Mouse (Mus musculus) kidney, postnatal 0 days (tissue): ENCODE measurements around the gene Ric8b. TPM values are rescaled to one million over a fixed set of nuclear protein-coding genes. Genes with fewer than 3 reads are reported as not detected.

Source experiments
- ATAC-seq: fragments of 200-750 bp; cut with Nextera tagmentation; replicated peaks from 2 replicates; pipeline ENCODE4 v1.8.0; 2017; ENCODE audit warnings: low read depth, moderate number of reproducible peaks, moderate TSS enrichment, moderate library complexity; ENCODE audit not compliant: low FRiP score
- DNase-seq: peaks from one replicate; pipeline ENCODE4 v3.0.0-alpha.2; 2016; ENCODE audit warnings: low spot score
- H3K27ac ChIP-seq: fragments of 300-500 bp; sonication (generic); 2 replicates; pipeline ENCODE4 v1.5.1; 2014; ENCODE audit warnings: mild to moderate bottlenecking
- H3K27me3 ChIP-seq: fragments of 300-500 bp; sonication (generic); 2 replicates; pipeline ENCODE4 v1.6.1; 2014; ENCODE audit warnings: low read length, mixed read lengths; ENCODE audit not compliant: insufficient read depth
- H3K36me3 ChIP-seq: fragments of 300-500 bp; sonication (generic); 2 replicates; pipeline ENCODE4 v1.6.1; 2014; ENCODE audit warnings: low read length, mixed read lengths; ENCODE audit not compliant: insufficient read depth
- H3K4me1 ChIP-seq: fragments of 300-500 bp; sonication (generic); replicated peaks from 2 replicates; pipeline ENCODE4 v1.6.1; 2014; ENCODE audit warnings: antibody characterized with exemption, low read length, mixed read lengths; ENCODE audit not compliant: insufficient read depth
- H3K4me2 ChIP-seq: fragments of 300-500 bp; sonication (generic); 2 replicates; pipeline ENCODE4 v1.6.1; 2014; ENCODE audit warnings: mild to moderate bottlenecking, low read length, moderate library complexity, mixed read lengths
- H3K4me3 ChIP-seq: fragments of 300-500 bp; sonication (generic); replicated peaks from 2 replicates; pipeline ENCODE4 v1.5.1; 2014; ENCODE audit warnings: low read depth, low read length
- H3K9ac ChIP-seq: fragments of 300-500 bp; sonication (generic); 2 replicates; pipeline ENCODE4 v1.6.1; 2014; ENCODE audit warnings: low read depth, low read length
- H3K9me3 ChIP-seq: fragments of 300-500 bp; sonication (generic); replicated peaks from 2 replicates; pipeline ENCODE4 v1.6.1; 2016; ENCODE audit warnings: low read length, inconsistent platforms, mixed read lengths
- CTCF ChIP-seq: IDR thresholded peaks from 2 replicates; pipeline ENCODE4 v1.5.1; 2016; ENCODE audit warnings: antibody characterized with exemption, low read depth, mild to moderate bottlenecking, moderate library complexity
- WGBS: fragments of 180-500 bp; shearing (Covaris S2); extraction: QIAGEN DNeasy Blood & Tissue Kit; methylation state at CpG from one replicate; pipeline ENCODE4 v1.1.7; 2014; 5-methylcytosine and 5-hydroxymethylcytosine counted together
- polyA plus RNA-seq: library from polyadenylated mRNA; unstranded; fragments of >200 nt; fragmentation: Nextera tagmentation; extraction: Ambion mirVana; gene quantifications from 2 replicates; pipeline ENCODE4 v1.2.1, GENCODE M21; 2015

Gene Ric8b
- polyA plus RNA-seq, 1 experiment from 2014 or later: 16.3 TPM

GRCm38 (mm10) chr10:84963726-84964125 is 46.3 kb downstream of the Ric8b start:
- Histone ChIP-seq H3K36me3 (peaks cover 12% of the 10 kb centered on the region), H3K27ac (no peak overlapping the region), H3K4me1 (peaks cover 5% of the 10 kb centered on the region), H3K4me3 (no peak overlapping the region), H3K9me3 (no peaks in the 10 kb centered on the region), H3K4me2 (no peak overlapping the region), H3K27me3 (no peaks in the 10 kb centered on the region), H3K9ac (no peak overlapping the region)
- DNase-seq: no peak
- WGBS: 93% methylated on average over 3 of the region's 3 CpGs
- TF ChIP-seq CTCF: no peak
- ATAC-seq: no peak

DNA sequence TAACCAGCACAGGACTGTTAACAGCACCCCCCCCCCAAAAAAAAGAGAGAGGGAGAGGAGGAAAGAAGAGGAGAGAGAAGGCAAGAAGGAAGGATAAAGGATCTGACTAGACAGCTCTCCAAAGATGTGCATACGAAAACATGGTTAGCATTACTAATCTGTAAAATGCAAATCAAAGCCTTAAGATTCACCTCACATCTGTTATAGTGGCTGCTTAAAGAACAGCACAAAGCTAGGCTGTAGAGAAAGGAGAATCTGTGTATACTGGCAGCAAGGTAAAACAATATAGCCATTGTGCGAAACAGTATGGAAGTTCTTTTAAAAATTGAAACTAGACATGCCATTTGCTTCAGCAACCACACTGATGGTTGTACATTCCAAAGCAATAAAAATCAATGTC is 49.1 kb downstream of the Ric8b start:
- WGBS: 94% methylated on average over 2 of the region's 2 CpGs
- ATAC-seq (no peak), DNase-seq (no peak)
- Histone ChIP-seq H3K27me3 (no peaks in the 10 kb centered on the region), H3K9me3 (no peaks in the 10 kb centered on the region), H3K36me3 (peaks cover 11% of the 10 kb centered on the region), H3K4me2 (no peak overlapping the region), H3K4me1 (peaks cover 8% of the 10 kb centered on the region), H3K4me3 (no peak overlapping the region), H3K9ac (no peak overlapping the region), H3K27ac (no peak overlapping the region)
- no peak for TF ChIP-seq CTCF

DNA sequence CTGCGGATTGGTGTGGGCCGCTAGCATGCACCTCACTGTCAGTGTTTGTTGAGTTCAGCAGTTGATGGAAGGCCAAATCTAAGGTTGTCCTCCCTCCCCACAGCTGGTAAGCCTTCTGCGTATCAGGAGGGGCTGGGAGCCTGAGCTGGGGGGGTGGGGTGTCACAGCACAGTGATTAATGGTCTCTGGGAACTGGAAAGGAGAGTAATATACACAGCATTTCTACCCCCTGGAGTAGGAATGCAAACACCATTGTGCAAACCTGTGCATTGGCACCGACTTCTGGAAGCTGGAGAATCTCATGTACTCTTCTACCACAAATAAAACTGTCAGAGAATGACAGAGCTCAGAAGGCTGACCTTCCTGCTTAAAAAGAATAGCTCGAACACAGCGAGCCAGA is 50.2 kb downstream of the Ric8b start:
- Histone ChIP-seq H3K4me2 (no peak overlapping the region), H3K4me1 (peaks cover 8% of the 10 kb centered on the region), H3K9ac (no peak overlapping the region), H3K27ac (peak overlapping the region; percentile 47; the same call in 1 of the 2 replicates), H3K4me3 (no peak overlapping the region), H3K36me3 (0 out of 2 replicates have a peak, but pooled peaks cover 9% of the 10 kb centered on the region), H3K9me3 (no peaks in the 10 kb centered on the region), H3K27me3 (no peaks in the 10 kb centered on the region)
- ATAC-seq (peak; percentile 66), DNase-seq (peak; percentile 84)
- WGBS: 11% methylated on average over 6 of the region's 6 CpGs
- TF ChIP-seq CTCF: no peak

- no peak for ATAC-seq
- H3K36me3 ChIP-seq: 0 out of 2 replicates have a peak, but pooled peaks cover 6% of the 10 kb centered on the region
- H3K9ac ChIP-seq: no peak overlapping the region
- H3K4me3 ChIP-seq: no peak overlapping the region
- peaks cover 8% of the 10 kb centered on the region for H3K4me1 ChIP-seq
- peak; percentile 41; the same call in 1 of the 2 replicates for TF ChIP-seq CTCF
- 51% methylated on average over 12 of the region's 12 CpGs for WGBS
- no peaks in the 10 kb centered on the region for H3K9me3 ChIP-seq
- peak overlapping the region; percentile 69 for H3K27ac ChIP-seq
- H3K4me2 ChIP-seq: peak overlapping the region; percentile 22; the same call in 1 of the 2 replicates
- H3K27me3 ChIP-seq: no peaks in the 10 kb centered on the region
- peak; percentile 88 for DNase-seq
Observed at GRCm38 (mm10) chr10:84968852-84969704, 51.7 kb downstream of the Ric8b start.

- Histone ChIP-seq H3K27ac (no peak overlapping the region), H3K9me3 (no peaks in the 10 kb centered on the region), H3K27me3 (no peaks in the 10 kb centered on the region), H3K36me3 (peaks cover 20% of the 10 kb centered on the region; the same call in 1 of the 2 replicates), H3K9ac (no peak overlapping the region), H3K4me1 (0 out of 2 replicates have a peak, but pooled peaks cover 3% of the 10 kb centered on the region), H3K4me3 (no peak overlapping the region), H3K4me2 (no peak overlapping the region)
- TF ChIP-seq CTCF: no peak
- ATAC-seq (no peak), DNase-seq (no peak)
- WGBS: 73% methylated on average over 4 of the region's 4 CpGs
Observed at GRCm38 (mm10) chr10:84975264-84975663, 57.8 kb downstream of the Ric8b start.

GRCm38 (mm10) chr10:84976588-84977351 is 59.4 kb downstream of the Ric8b start:
- no peaks in the 10 kb centered on the region for H3K9me3 ChIP-seq
- H3K27ac ChIP-seq: peak overlapping the region; percentile 33; the same call in 1 of the 2 replicates
- H3K4me2 ChIP-seq: no peak overlapping the region
- no peak for TF ChIP-seq CTCF
- 0 out of 2 replicates have a peak, but pooled peaks cover 3% of the 10 kb centered on the region for H3K4me1 ChIP-seq
- ATAC-seq (no peak), DNase-seq (peak; percentile 80)
- peaks cover 18% of the 10 kb centered on the region; the same call in 1 of the 2 replicates for H3K36me3 ChIP-seq
- H3K9ac ChIP-seq: no peak overlapping the region
- 43% methylated on average over 8 of the region's 8 CpGs for WGBS
- no peak overlapping the region for H3K4me3 ChIP-seq
- no peaks in the 10 kb centered on the region for H3K27me3 ChIP-seq
